29 mouse cellular contexts compared by ENCODE assay signal in the genomic region with DNA sequence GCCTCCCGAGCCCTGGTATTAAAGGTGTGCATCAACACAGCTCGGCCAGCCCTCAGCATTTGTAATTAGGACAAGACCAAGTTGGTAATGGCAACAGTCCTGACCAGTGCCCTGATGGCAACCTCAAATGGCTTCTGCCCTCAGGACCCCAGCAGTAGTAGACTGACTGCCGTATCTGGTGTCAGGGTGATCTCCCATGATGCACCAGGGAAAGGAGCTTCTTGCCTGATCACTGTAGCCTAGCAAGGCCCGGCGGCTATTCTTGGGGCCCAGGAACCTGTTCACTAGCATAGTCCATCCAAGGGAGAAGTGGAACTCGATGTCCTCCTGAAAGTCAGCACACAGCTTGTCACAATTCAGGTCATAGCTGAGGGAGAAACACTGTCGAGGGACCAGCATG.
"Had no signal": no experiment of that assay in that cellular context is flagged by ENCODE, and none has a peak within 500 bp of the region (broad histone marks: within the 10 kb centered on the region; RNA-seq: fewer than 3 reads in every experiment).

No protein-coding gene starts in this region.

- H3K4me3 ChIP-seq: heart, embryonic 12.5 days; heart, embryonic 13.5 days; heart, embryonic 15.5 days; hindbrain, embryonic 10.5 days; hindbrain, embryonic 12.5 days; hindbrain, embryonic 13.5 days; hindbrain, embryonic 15.5 days; intestine, embryonic 15.5 days; kidney, embryonic 15.5 days; layer of hippocampus, adult 2 months; left cerebral cortex, adult 2 months had no signal

- H3K4me1 ChIP-seq: hindbrain, embryonic 12.5 days; hindbrain, embryonic 13.5 days; hindbrain, embryonic 15.5 days; intestine, embryonic 15.5 days; kidney, embryonic 15.5 days had no signal

- H3K27me3 ChIP-seq: heart, embryonic 12.5 days; heart, embryonic 13.5 days; heart, embryonic 15.5 days; hindbrain, embryonic 12.5 days; hindbrain, embryonic 13.5 days; hindbrain, embryonic 15.5 days; intestine, embryonic 15.5 days; kidney, embryonic 15.5 days had no signal

- H3K27ac ChIP-seq: heart, embryonic 13.5 days; heart, embryonic 15.5 days; hindbrain, embryonic 10.5 days; hindbrain, embryonic 12.5 days; hindbrain, embryonic 13.5 days; hindbrain, embryonic 14.5 days; hindbrain, embryonic 15.5 days; hindbrain, postnatal 0 days; intestine, embryonic 15.5 days; kidney, embryonic 15.5 days; kidney, postnatal 0 days; layer of hippocampus, adult 2 months; left cerebral cortex, adult 2 months had no signal

- DNase-seq: heart, postnatal 10 days; heart, postnatal 14 days; heart, postnatal 36 days; heart, postnatal 4 days; kidney, adult 11 months; kidney, adult 18-20 months; kidney, adult 2 months; kidney, adult 8-10 months; kidney, adult 9 months; kidney, postnatal 10 days; kidney, postnatal 14 days; kidney, postnatal 25 days; kidney, postnatal 36 days; kidney, postnatal 4 days; layer of hippocampus, adult 9-11 months had no signal

- H3K9ac ChIP-seq: heart, embryonic 12.5 days; heart, embryonic 13.5 days; heart, embryonic 15.5 days; hindbrain, embryonic 12.5 days; hindbrain, embryonic 13.5 days; hindbrain, embryonic 14.5 days; hindbrain, embryonic 15.5 days; intestine, embryonic 15.5 days; kidney, embryonic 15.5 days had no signal
